Mouse (Mus musculus): ENCODE data around the gene Fnip2. TPM values are rescaled to one million over a fixed set of nuclear protein-coding genes. Genes with fewer than 3 reads are reported as not detected.

Fnip2 gene
- polyA plus RNA-seq (2015; fragmentation: Nextera tagmentation; extraction: Ambion mirVana): 4.2 and 4.3 TPM in 2 replicates

DNA sequence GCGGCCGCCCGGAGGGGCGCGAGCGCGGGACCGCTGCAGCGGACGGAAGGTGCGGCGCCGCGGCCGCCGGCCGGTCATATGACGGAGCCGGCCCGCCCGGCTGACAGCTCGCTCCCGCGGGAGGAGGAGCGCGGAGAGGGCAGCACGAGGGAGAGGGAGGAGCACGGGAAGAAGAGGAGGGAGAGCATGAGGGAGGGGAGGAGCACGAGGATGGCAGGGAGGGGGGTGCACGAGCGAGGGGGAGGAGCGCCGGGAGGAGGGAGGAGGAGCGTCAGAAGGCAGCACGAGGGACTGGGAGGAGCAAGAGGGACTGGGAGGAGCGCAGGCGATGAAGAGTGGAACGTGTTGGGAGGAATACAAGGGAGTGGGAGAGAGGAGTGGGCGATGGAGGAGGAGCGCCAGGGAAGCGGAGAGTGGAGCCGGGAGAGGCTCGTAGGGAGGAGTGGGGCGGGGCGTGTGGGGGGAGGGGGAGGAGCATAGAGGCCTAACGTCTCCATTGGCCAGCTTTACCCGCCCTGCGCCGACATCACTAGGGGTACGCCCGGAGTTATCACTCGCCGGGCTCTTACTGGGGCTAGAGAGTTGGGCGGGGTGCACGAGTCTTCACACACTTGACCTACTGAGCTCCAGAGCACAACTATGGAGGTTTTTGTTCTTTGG lies at the start of gene Fnip2:
Gene Fnip2, minus strand, starts transcription at position 94 of the 660 bp plus-strand sequence.

DNA sequence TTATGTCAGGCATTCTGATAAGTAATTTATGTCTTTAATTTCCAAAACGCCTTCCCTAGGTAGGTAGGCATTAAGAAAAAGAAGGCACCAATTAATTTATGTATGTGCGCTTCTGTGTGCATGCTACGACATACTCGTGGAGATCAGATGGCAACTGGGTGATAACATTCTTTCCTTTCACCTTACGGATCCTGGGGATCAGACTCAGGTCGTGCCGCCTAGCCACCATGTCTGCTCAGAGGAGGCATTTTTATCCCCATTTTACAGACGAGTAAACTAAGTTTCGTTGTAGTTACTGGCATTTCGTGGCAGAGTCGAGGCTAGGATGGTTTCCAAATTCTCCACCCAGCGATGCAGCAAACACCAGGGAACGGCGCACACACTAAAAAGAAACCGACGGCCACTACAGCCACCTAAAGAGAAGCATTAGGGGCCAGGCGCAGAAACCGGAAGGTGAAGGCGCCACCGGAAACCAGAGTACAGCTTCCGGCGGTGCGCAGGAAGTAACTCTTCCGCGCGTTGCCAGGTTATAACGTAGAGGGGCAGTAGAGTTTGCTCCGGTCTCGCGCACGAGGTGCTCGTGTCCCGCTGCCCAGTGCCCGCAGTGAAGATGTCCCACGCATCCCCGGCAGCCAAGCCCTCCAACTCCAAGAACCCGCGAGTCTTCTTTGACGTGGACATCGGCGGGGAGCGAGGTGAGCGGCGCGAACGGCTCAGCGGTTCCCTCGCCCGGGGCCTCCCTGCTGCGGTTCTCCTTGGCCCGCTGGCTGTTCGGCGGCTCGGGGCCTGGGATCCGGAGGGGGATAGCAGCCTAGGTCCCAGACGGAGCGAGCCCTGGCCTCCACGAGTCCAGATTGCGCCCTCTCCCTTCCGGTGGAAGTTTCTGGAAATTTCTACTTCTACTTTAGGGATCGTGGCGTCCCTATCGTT lies 23.5 kb upstream of the Fnip2 start, which contains the start of gene Ppid:
Gene Ppid, plus strand, starts transcription at position 480 of the 930 bp plus-strand sequence.

Other genes starting within 250 kb of the Fnip2 start
- gene Gm17359, start 231.1 kb downstream of the Fnip2 start, polyA plus RNA-seq (2015; fragmentation: Nextera tagmentation; extraction: Ambion mirVana): not detected in 2 replicates
- 105 and 111 TPM in 2 replicates for gene Ppid, start 23.5 kb upstream of the Fnip2 start, polyA plus RNA-seq (2015; fragmentation: Nextera tagmentation; extraction: Ambion mirVana)
- 4.4 and 4.9 TPM in 2 replicates for gene 4930579G24Rik, start 61.3 kb upstream of the Fnip2 start, polyA plus RNA-seq (2015; fragmentation: Nextera tagmentation; extraction: Ambion mirVana)
- gene Etfdh, start 61.7 kb upstream of the Fnip2 start, polyA plus RNA-seq (2015; fragmentation: Nextera tagmentation; extraction: Ambion mirVana): 45.7 and 46.0 TPM in 2 replicates
- gene Rxfp1, start 170.1 kb upstream of the Fnip2 start, polyA plus RNA-seq (2015; fragmentation: Nextera tagmentation; extraction: Ambion mirVana): 0.43 and 0.51 TPM in 2 replicates